Mouse (Mus musculus) liver, adult 2 months (tissue): ENCODE results near the gene Myo7a. TPM values are rescaled to one million over a fixed set of nuclear protein-coding genes. Genes with fewer than 3 reads are reported as not detected.

Experiments used
- DNase-seq: peaks from one replicate; pipeline ENCODE4 v3.0.0-alpha.2; 2011; ENCODE audit warnings: low read depth, low spot score; ENCODE audit errors: extremely low read depth
- H3K27ac ChIP-seq: fragments of 200-500 bp; replicated peaks from 2 replicates; pipeline ENCODE4 v1.5.1; 2012; ENCODE audit warnings: low read depth, mild to moderate bottlenecking, control low read depth, inconsistent platforms, low read length; ENCODE audit not compliant: insufficient read depth
- H3K27me3 ChIP-seq: fragments of 200-500 bp; 2 replicates; pipeline ENCODE4 v1.6.1; 2012; ENCODE audit warnings: mild to moderate bottlenecking, moderate library complexity, low read length, inconsistent platforms; ENCODE audit not compliant: control insufficient read depth, insufficient read depth
- H3K36me3 ChIP-seq: fragments of 200-500 bp; 2 replicates; pipeline ENCODE4 v1.6.1; 2012; ENCODE audit warnings: low read length, inconsistent platforms; ENCODE audit not compliant: control insufficient read depth, insufficient read depth
- H3K4me1 ChIP-seq: fragments of 200-500 bp; 2 replicates; pipeline ENCODE4 v1.6.1; 2011; ENCODE audit warnings: low read length; ENCODE audit not compliant: control insufficient read depth, insufficient read depth
- H3K4me3 ChIP-seq: fragments of 200-500 bp; 2 replicates; pipeline ENCODE4 v1.5.1; 2011; ENCODE audit warnings: low read depth, mild to moderate bottlenecking, control low read depth, low read length, moderate library complexity; ENCODE audit not compliant: insufficient read depth
- H3K79me2 ChIP-seq: fragments of 200-500 bp; 2 replicates; pipeline ENCODE4 v1.6.1; 2012; ENCODE audit warnings: inconsistent platforms, mild to moderate bottlenecking, low read length, moderate library complexity; ENCODE audit not compliant: control insufficient read depth, insufficient read depth
- H3K9ac ChIP-seq: fragments of 200-500 bp; 2 replicates; pipeline ENCODE4 v1.6.1; 2012; ENCODE audit warnings: low read depth, mild to moderate bottlenecking, control low read depth, inconsistent platforms, low read length
- CTCF ChIP-seq: fragments of 200-500 bp; IDR thresholded peaks from 2 replicates; pipeline ENCODE4 v1.5.1; 2011; ENCODE audit warnings: low read depth, low read length, control low read depth
- POLR2A ChIP-seq: fragments of 200-500 bp; IDR thresholded peaks from 2 replicates; pipeline ENCODE4 v1.6.1; 2011; ENCODE audit warnings: low read length, control low read depth; ENCODE audit not compliant: insufficient read depth; ENCODE audit errors: extremely low read depth
- WGBS: fragments of 180-500 bp; shearing (Covaris S2); methylation state at CpG from one replicate; pipeline ENCODE4 v1.1.7; 2018; 5-methylcytosine and 5-hydroxymethylcytosine counted together
- polyA plus RNA-seq: library from polyadenylated mRNA; depleted of rRNA; stranded (reverse); fragments of >200 nt; gene quantifications from 2 replicates; pipeline ENCODE4 v1.2.3, GENCODE M21; 2012
- total RNA-seq: library from RNA; depleted of rRNA; stranded (reverse); fragments of >200 nt; gene quantifications from 2 replicates; pipeline ENCODE4 v1.2.3, GENCODE M21; 2014

Gene Myo7a
- total and polyA plus RNA-seq, 2 experiments = 7.0 to 11.0 TPM

DNA sequence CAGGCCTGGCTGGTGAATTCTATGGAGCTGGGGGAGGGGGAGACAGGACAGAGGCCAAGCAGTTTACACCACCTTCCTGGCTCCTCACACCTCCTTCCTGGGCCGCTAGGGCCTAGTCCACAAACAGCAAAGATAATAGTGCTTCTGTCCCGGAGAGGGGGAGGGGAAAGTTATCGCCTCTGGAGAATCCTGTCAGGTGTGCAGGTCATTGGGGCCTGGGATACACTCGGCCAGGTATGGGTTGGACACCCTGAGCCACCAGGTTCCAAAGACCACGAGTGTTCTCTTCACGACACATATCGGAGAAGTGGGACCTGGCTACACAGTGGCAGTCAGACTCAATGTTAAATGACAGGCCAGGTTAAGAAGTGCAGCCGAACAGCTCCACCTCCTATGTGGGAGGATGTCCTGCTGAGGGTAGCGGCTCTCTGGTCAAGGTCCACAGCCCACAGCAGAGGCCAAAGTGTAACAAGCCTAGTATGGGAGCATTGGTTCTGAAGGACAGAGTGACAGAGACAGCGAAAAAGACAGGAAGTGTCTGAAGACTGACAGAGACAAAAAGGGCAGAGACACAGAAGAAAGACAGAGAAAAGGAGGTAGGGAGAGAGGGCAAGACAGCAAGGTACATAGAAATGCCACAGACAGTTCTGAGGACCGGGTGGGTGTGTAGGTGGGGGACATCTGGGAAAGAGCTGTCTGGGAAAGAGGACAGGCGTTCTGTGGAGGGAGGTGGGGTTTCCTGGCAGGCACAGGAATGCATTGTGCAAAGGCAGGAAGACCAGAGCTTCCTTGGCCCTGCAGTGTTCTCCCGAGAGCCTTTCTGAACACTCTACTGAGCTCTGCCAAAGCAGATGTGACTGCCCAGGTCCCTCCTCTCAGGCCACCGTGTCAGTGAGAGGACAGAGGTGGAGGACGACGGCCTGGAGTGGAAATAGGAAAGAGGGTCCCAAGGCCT, 14.6 kb downstream of the Myo7a start:
- H3K9ac ChIP-seq = peak overlapping the region; percentile 70
- no peaks in the 10 kb centered on the region for H3K36me3 ChIP-seq
- DNase-seq = peak; percentile 96
- WGBS = 9% methylated on average over 16 of the region's 16 CpGs
- H3K27ac ChIP-seq = peak overlapping the region; percentile 94
- no peaks in the 10 kb centered on the region for H3K27me3 ChIP-seq
- peak overlapping the region; percentile 55 for H3K4me3 ChIP-seq
- TF ChIP-seq CTCF (0 out of 2 replicates have a peak, but pooled peaks have one; percentile 11), POLR2A (peak; percentile 35; the same call in 1 of the 2 replicates)
- peaks cover 5% of the 10 kb centered on the region; the same call in 1 of the 2 replicates for H3K79me2 ChIP-seq
- H3K4me1 ChIP-seq = peaks cover 28% of the 10 kb centered on the region

DNA sequence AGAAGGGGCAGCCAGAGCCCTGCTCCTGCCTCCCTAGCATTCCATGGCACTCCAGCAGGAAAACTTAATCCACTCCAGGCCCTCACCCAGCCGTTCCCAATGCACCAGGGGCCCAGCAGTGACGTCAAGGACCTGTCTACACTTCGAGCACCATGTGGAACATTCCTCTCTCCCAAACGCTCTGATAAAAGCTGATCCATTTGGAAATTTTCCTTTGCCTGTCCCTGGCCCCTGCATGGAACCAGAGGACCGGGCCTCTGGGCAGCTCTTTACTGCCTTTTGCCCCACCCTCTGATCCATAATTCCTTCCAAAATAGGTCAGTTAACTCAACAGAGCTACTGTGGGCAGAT, 15.4 kb downstream of the Myo7a start:
- no peak for TF ChIP-seq CTCF
- TF ChIP-seq POLR2A = no peak
- Histone ChIP-seq H3K9ac (no peak overlapping the region), H3K27me3 (no peaks in the 10 kb centered on the region), H3K4me1 (peaks cover 28% of the 10 kb centered on the region), H3K27ac (peak overlapping the region; percentile 94), H3K36me3 (no peaks in the 10 kb centered on the region), H3K4me3 (no peak overlapping the region), H3K79me2 (peaks cover 5% of the 10 kb centered on the region; the same call in 1 of the 2 replicates)
- DNase-seq = peak; percentile 67
- WGBS = 17% methylated on average over 5 of the region's 5 CpGs

DNA sequence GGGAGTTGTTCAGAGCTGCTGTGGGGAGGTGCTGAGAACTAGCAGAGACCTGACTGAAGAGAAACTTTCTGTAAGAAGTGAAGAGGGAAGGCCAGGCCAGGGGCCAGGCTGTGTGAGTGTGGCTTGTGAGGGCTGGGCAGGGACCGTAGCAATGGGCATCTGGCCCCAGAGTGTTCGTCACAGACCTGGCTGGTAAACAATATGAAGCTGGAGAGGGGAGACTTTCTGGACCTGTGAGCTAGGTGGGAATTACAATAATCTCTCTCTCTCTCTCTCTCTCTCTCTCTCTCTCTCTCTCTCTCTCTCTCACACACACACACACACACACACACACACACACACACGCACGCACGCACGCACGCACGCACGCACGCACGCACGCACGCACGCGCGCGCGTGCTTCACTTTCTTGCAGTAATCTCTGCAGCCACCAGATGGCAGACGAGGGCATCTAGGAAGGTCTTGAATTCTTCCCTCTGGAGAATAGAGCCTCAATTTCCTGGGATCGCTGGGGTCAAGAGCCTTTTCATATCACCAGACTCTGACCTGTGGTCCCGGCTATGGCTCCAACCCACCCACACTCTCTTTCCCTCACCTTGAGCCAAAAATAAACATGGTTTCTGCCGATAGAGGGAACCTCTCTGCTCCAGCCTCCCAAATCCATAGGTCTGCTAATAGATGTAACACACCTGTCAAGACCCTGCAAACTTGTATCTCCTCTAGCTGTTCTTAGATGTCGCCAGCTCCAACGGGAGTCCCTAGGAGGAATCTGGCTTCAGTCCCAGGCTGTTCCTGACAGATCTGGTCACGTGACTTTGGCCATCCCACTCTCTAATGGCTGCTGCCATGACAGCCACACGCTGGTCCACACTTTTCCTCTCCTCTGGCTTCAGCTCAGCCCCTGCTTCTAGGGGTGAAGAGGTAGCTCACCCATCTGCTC, 16.1 kb downstream of the Myo7a start:
- peak; percentile 67 for DNase-seq
- TF ChIP-seq CTCF (peak; percentile 71), POLR2A (no peak)
- Histone ChIP-seq H3K79me2 (peaks cover 5% of the 10 kb centered on the region; the same call in 1 of the 2 replicates), H3K9ac (peak overlapping the region; percentile 32), H3K27ac (peak overlapping the region; percentile 94), H3K27me3 (no peaks in the 10 kb centered on the region), H3K36me3 (no peaks in the 10 kb centered on the region), H3K4me1 (peaks cover 28% of the 10 kb centered on the region), H3K4me3 (peak overlapping the region; percentile 31)
- WGBS = 4% methylated on average over 22 of the region's 26 CpGs

DNA sequence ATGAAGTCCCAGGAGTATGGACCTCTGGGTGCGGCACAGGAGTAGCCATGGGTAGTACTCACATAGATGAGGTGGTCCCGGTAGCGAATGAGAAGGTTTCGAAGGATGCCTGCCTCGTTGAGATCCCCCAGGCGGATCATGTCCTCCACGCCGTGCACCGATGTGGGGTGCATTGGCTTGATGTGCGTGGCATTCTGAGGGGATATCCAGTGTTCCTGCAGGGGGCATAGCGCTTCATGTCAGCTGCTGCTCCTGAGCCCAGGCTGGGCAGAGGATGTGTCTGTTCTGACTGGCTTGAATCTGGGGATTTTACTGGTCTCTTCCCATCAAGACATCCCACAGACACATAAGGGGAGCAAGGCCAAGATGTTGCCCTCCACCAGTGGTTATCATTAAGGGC, 16.8 kb downstream of the Myo7a start:
- no peak overlapping the region for H3K9ac ChIP-seq
- H3K4me3 ChIP-seq = no peak overlapping the region
- peaks cover 28% of the 10 kb centered on the region for H3K4me1 ChIP-seq
- no peak for DNase-seq
- TF ChIP-seq CTCF (no peak), POLR2A (no peak)
- H3K27me3 ChIP-seq = no peaks in the 10 kb centered on the region
- H3K79me2 ChIP-seq = peaks cover 5% of the 10 kb centered on the region; the same call in 1 of the 2 replicates
- no peaks in the 10 kb centered on the region for H3K36me3 ChIP-seq
- WGBS = 95% methylated on average over 11 of the region's 11 CpGs
- H3K27ac ChIP-seq = no peak overlapping the region

DNA sequence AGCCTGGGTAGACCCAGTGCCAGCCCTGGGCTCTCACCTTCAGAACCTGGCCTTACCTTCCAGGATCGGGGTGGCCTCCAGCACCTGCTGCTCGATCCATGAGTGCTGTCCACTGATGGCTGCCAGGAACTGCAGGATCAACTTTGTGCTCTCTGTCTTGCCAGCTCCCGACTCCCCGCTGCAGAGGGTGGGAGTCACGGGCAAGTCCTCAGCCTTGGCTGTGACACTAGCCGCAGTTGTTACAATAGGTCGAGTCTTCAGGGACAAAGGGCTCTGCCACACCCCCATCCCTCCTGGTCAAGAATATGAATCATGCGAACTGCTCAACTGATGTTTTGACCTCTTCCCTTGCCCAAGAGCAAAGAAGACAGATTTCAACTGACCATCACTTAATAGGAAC, 21.8 kb downstream of the Myo7a start:
- Histone ChIP-seq H3K27ac (no peak overlapping the region), H3K79me2 (no peaks in the 10 kb centered on the region), H3K36me3 (no peaks in the 10 kb centered on the region), H3K4me1 (no peaks in the 10 kb centered on the region), H3K9ac (no peak overlapping the region), H3K4me3 (no peak overlapping the region), H3K27me3 (no peaks in the 10 kb centered on the region)
- no peak for DNase-seq
- TF ChIP-seq CTCF = no peak
- no peak for TF ChIP-seq POLR2A
- 98% methylated on average over 8 of the region's 8 CpGs for WGBS
